Comparison of ENCODE assay signal across 9 mouse cellular contexts in the genomic region with DNA sequence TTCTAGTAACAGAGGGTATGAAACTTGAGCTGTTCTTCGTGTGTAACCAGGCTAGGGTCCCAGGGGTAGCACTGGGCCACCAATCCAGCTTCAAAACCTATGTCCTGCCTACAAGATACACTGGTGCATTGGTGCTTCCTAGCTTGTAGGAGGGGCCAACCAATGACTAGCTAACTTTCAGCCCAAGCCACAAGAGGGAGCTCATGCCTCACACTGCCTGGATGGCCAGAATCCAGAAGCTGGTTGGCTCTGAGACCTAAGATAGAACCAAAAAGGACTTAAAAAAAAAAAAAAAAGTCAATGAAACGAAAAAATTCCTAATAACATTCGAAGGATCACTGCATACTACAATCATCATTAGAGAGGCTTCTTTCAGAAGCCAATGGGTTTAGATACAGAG. TPM values are rescaled to one million over a fixed set of nuclear protein-coding genes. Genes with fewer than 3 reads are reported as not detected.
A peak's percentile ranks its signal among the peaks of the same experiment; 100 is the strongest.
DNase-seq lines count a peak whose midpoint lies in the region; TF ChIP-seq lines count a peak whose summit lies in the region.
"Had no signal": no experiment of that assay in that cellular context is flagged by ENCODE, and none has a peak within 500 bp of the region (broad histone marks: within the 10 kb centered on the region; RNA-seq: fewer than 3 reads in every experiment).

No protein-coding gene starts in this region.

- intact Hi-C loops in gastrocnemius, adult 2 months (cut with DNase I), result no loop called here
- intact Hi-C loops in gastrocnemius, postnatal 36 days (cut with DNase I), result no loop called here

- DNase-seq in gastrocnemius, adult 2 months, result peak; percentile 17
- no peak for DNase-seq in gastrocnemius, postnatal 36 days
- DNase-seq in thymus, postnatal 0 days (ENCODE audit: low spot score), result peak; percentile 7
- no peak for DNase-seq in thymus, adult 18-20 months
- DNase-seq in embryo, embryonic 10.5 days (ENCODE audit: low spot score), result peak; percentile 66
- DNase-seq in kidney, postnatal 36 days, result peak; percentile 29 to 72
- peak; percentile 29 for DNase-seq in mesoderm, embryonic 11.5 days (ENCODE audit: low read depth, low spot score)
- no peak for DNase-seq in heart, adult 8-10 months (ENCODE audit: low spot score)

- no peak overlapping the region for H3K27ac ChIP-seq in gastrocnemius, adult 2 months
- H3K27ac ChIP-seq: neural tube, embryonic 13.5 days had no signal

- H3K4me3 ChIP-seq in gastrocnemius, adult 2 months, result no peak overlapping the region
- H3K4me3 ChIP-seq: neural tube, embryonic 13.5 days had no signal

- peak; percentile 38; the same call in 1 of the 2 replicates for TF ChIP-seq CTCF in gastrocnemius, adult 2 months (IDR thresholded peaks at IDR 0.05)

RNA-seq across cellular contexts. Expression of gene Pdzph1, which starts 31.3 kb away (rescaled TPM):
- not detected for total RNA-seq in gastrocnemius, adult 2 months (2021)
- not detected for total RNA-seq in gastrocnemius, postnatal 36 days (2021)
- polyA plus RNA-seq in thymus, postnatal 0 days (2015; fragmentation: Nextera tagmentation; extraction: Ambion mirVana), result 0.29 TPM in 1 of 2 replicates, not detected in the other
- not detected for total RNA-seq in heart, adult 8-10 months (2022)

RNA-seq across cellular contexts. Expression of gene Nudt12, which starts 53.3 kb away (rescaled TPM):
- 10 to 100 TPM; 10.6 to 12.4 TPM for total RNA-seq in gastrocnemius, adult 2 months (2021)
- total RNA-seq in gastrocnemius, postnatal 36 days (2021), result 10 to 100 TPM in 1 of 2 experiments, 1 to 10 TPM in 1; 6.5 to 10.6 TPM
- 1.6 and 2.0 TPM in 2 replicates for polyA plus RNA-seq in thymus, postnatal 0 days (2015; fragmentation: Nextera tagmentation; extraction: Ambion mirVana)
- 10 to 100 TPM; 16.9 to 24.3 (median 22.6) TPM for total RNA-seq in heart, adult 8-10 months (2022)

Comparison
In these comparisons a context has a peak if more than half of its experiments do, and no peak if none do; other contexts are left out.
1. DNase-seq: peak in gastrocnemius, adult 2 months (single experiment), thymus, postnatal 0 days (single experiment), embryo, embryonic 10.5 days (single experiment), kidney, postnatal 36 days (2 of 2) and mesoderm, embryonic 11.5 days (single experiment); none in gastrocnemius, postnatal 36 days (0 of 2), thymus, adult 18-20 months (0 of 2) and heart, adult 8-10 months (single experiment).